Mouse (Mus musculus) stomach, postnatal 0 days (tissue): ENCODE measurements around the gene Sorbs2. TPM values are rescaled to one million over a fixed set of nuclear protein-coding genes. Genes with fewer than 3 reads are reported as not detected.
A peak's percentile ranks its signal among the peaks of the same experiment; 100 is the strongest.

Experiments used
- ATAC-seq: fragments of 200-750 bp; cut with Nextera tagmentation; 2 replicates; pipeline ENCODE4 v1.8.0; 2017; ENCODE audit not compliant: low FRiP score, low TSS enrichment
- DNase-seq: peaks from one replicate; pipeline ENCODE4 v3.0.0-alpha.2; 2016; ENCODE audit warnings: low spot score
- H3K27ac ChIP-seq: fragments of 300-500 bp; sonication (generic); replicated peaks from 2 replicates; pipeline ENCODE4 v1.5.1; 2014; ENCODE audit warnings: mild to moderate bottlenecking, control low read depth
- H3K27me3 ChIP-seq: fragments of 300-500 bp; sonication (generic); 2 replicates; pipeline ENCODE4 v1.6.1; 2014; ENCODE audit warnings: low read length; ENCODE audit not compliant: control insufficient read depth, insufficient read depth
- H3K36me3 ChIP-seq: fragments of 300-500 bp; sonication (generic); 2 replicates; pipeline ENCODE4 v1.6.1; 2014; ENCODE audit warnings: low read length, mixed read lengths; ENCODE audit not compliant: control insufficient read depth, insufficient read depth
- H3K4me1 ChIP-seq: fragments of 300-500 bp; sonication (generic); replicated peaks from 2 replicates; pipeline ENCODE4 v1.6.1; 2014; ENCODE audit warnings: antibody characterized with exemption; ENCODE audit not compliant: control insufficient read depth, insufficient read depth
- H3K4me2 ChIP-seq: fragments of 300-500 bp; sonication (generic); replicated peaks from 2 replicates; pipeline ENCODE4 v1.6.1; 2014; ENCODE audit warnings: low read depth, mild to moderate bottlenecking, control low read depth, moderate library complexity
- H3K4me3 ChIP-seq: fragments of 300-500 bp; sonication (generic); 2 replicates; pipeline ENCODE4 v1.5.1; 2014; ENCODE audit warnings: low read depth, low read length, control low read depth
- H3K9ac ChIP-seq: fragments of 300-500 bp; sonication (generic); 2 replicates; pipeline ENCODE4 v1.6.1; 2014; ENCODE audit warnings: mild to moderate bottlenecking, low read length, control low read depth, mixed read lengths
- H3K9me3 ChIP-seq: fragments of 300-500 bp; sonication (generic); 2 replicates; pipeline ENCODE4 v1.6.1; 2016; ENCODE audit warnings: low read length; ENCODE audit not compliant: control insufficient read depth
- CTCF ChIP-seq: IDR thresholded peaks from 2 replicates; pipeline ENCODE4 v1.5.1; 2016; ENCODE audit warnings: antibody characterized with exemption, low read depth, mild to moderate bottlenecking, moderate library complexity
- EP300 ChIP-seq: optimal IDR thresholded peaks from 2 replicates; pipeline ENCODE3; 2016; ENCODE audit warnings: antibody characterized with exemption
- WGBS: fragments of 180-500 bp; shearing (Covaris S2); extraction: QIAGEN DNeasy Blood & Tissue Kit; methylation state at CpG from one replicate; pipeline ENCODE4 v1.1.7; 2014; 5-methylcytosine and 5-hydroxymethylcytosine counted together
- polyA plus RNA-seq: library from polyadenylated mRNA; unstranded; fragments of >200 nt; fragmentation: Nextera tagmentation; extraction: Ambion mirVana; gene quantifications from 2 replicates; pipeline ENCODE4 v1.2.1, GENCODE M21; 2015

Gene Sorbs2
- polyA plus RNA-seq, 1 experiment from 2014 or later = 21.1 TPM

DNA sequence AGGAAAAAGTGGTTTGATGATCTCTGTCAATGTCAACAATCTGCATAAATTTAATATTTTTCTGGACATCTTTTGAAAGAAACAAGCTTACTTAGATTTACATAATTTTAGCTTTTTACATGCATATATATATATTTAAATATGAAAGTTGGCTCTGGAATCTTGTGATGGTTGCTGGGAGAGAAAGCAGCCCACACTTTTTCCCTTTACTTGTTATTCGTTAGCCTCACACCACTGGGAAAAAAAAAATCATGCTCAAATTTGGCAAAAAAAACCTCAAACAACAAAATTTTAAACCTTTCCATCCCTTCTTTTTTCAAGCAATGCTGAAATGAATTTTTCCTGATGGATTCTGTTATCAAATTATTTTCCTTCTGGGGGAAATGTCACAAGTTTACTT, 97.8 kb downstream of the Sorbs2 start:
- no peak for DNase-seq
- no peak overlapping the region for H3K4me2 ChIP-seq
- H3K4me1 ChIP-seq = no peaks in the 10 kb centered on the region
- no peaks in the 10 kb centered on the region for H3K27me3 ChIP-seq
- no peaks in the 10 kb centered on the region for H3K36me3 ChIP-seq
- H3K9me3 ChIP-seq = no peaks in the 10 kb centered on the region
- WGBS = 74% methylated on average over 1 of the region's 1 CpGs
- no peak overlapping the region for H3K4me3 ChIP-seq
- TF ChIP-seq CTCF (no peak), EP300 (no peak)
- H3K27ac ChIP-seq = no peak overlapping the region
- no peak overlapping the region for H3K9ac ChIP-seq
- ATAC-seq = no peak

- no peak for TF ChIP-seq CTCF
- WGBS = 64% methylated on average over 6 of the region's 6 CpGs
- Histone ChIP-seq H3K27me3 (no peaks in the 10 kb centered on the region), H3K4me1 (no peaks in the 10 kb centered on the region), H3K9ac (no peak overlapping the region), H3K36me3 (no peaks in the 10 kb centered on the region), H3K4me2 (no peak overlapping the region), H3K27ac (no peak overlapping the region), H3K4me3 (no peak overlapping the region), H3K9me3 (no peaks in the 10 kb centered on the region)
- ATAC-seq (no peak), DNase-seq (no peak)
These were observed 99.4 kb downstream of the Sorbs2 start for GRCm38 (mm10) chr8:45607012-45607411.

GRCm38 (mm10) chr8:45608413-45608812, 100.8 kb downstream of the Sorbs2 start:
- Histone ChIP-seq H3K4me3 (no peak overlapping the region), H3K4me2 (no peak overlapping the region), H3K9me3 (no peaks in the 10 kb centered on the region), H3K27ac (no peak overlapping the region), H3K4me1 (no peaks in the 10 kb centered on the region), H3K36me3 (no peaks in the 10 kb centered on the region), H3K9ac (no peak overlapping the region), H3K27me3 (no peaks in the 10 kb centered on the region)
- no peak for ATAC-seq
- no peak for TF ChIP-seq EP300
- TF ChIP-seq CTCF = no peak
- WGBS = 86% methylated on average over 6 of the region's 6 CpGs
- DNase-seq = no peak

DNA sequence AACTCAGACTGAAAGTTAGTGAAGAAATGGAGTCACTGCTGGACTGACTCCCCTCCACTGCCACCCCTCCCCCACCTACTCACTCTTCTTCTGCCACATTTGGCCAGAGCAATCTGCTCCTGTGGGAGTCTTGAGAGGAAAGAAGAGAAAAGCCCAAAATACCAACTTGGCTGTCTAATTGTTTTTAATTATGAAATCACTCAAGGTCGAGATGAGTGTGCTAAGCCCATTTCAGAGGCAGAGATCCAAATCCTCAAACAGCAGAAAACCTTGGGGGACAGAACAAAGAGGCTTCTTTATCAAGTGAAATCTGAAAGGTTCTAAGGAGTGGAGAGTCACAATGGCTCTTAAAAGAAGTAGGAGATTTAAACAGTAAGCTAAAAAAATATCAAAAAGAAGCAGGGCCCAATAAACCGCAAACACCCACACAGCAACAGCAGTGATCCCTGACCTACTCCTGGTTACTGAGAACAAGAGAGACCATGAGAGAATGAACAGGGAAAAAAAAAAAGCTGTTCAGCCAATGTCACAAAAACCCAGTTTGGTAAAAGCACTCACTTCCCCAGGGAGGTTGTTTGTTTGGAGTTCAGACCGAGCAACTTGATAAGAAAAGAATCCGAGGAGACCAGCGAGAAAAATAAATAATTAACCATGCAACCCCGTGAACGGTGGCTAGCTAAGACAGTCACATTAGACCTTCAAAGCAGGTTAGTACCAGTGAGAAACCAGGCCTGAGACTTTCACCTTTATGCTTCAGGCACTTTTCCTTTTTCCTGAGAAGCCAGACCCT, 103.0 kb downstream of the Sorbs2 start:
- no peaks in the 10 kb centered on the region for H3K36me3 ChIP-seq
- WGBS = 23% methylated on average over 7 of the region's 7 CpGs
- H3K27me3 ChIP-seq = no peaks in the 10 kb centered on the region
- no peak overlapping the region for H3K9ac ChIP-seq
- H3K4me3 ChIP-seq = no peak overlapping the region
- H3K4me2 ChIP-seq = no peak overlapping the region
- no peak for TF ChIP-seq CTCF
- no peak for TF ChIP-seq EP300
- DNase-seq (no peak), ATAC-seq (no peak)
- no peaks in the 10 kb centered on the region for H3K4me1 ChIP-seq
- no peak overlapping the region for H3K27ac ChIP-seq
- no peaks in the 10 kb centered on the region for H3K9me3 ChIP-seq

DNA sequence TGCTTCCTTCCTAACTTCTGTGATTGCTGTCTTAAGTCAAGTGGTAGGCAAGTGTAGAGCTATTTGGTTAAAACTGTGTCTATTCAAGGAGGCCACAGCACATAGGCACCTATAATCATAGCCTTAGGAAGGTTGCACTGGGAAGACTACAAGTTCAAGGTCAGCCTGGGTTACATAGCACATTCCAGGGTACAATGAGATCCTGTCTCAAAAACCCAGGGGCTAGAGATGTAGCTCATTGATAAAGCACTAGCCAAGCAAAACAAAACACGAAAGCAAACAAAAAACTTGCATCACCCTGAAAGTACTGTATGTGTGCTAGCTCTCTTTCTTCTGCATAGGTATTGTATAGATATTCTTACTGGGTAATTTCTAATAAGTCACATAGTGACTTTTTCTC, 103.7 kb downstream of the Sorbs2 start:
- WGBS = 57% methylated on average over 1 of the region's 1 CpGs
- H3K4me2 ChIP-seq = no peak overlapping the region
- TF ChIP-seq EP300 (no peak), CTCF (no peak)
- 0 out of 2 replicates have a peak overlapping the region, but pooled peaks have one; percentile 35 for H3K27ac ChIP-seq
- DNase-seq (no peak), ATAC-seq (no peak)
- no peak overlapping the region for H3K4me3 ChIP-seq
- H3K9ac ChIP-seq = no peak overlapping the region
- H3K36me3 ChIP-seq = no peaks in the 10 kb centered on the region
- H3K9me3 ChIP-seq = no peaks in the 10 kb centered on the region
- no peaks in the 10 kb centered on the region for H3K27me3 ChIP-seq
- H3K4me1 ChIP-seq = no peaks in the 10 kb centered on the region

DNA sequence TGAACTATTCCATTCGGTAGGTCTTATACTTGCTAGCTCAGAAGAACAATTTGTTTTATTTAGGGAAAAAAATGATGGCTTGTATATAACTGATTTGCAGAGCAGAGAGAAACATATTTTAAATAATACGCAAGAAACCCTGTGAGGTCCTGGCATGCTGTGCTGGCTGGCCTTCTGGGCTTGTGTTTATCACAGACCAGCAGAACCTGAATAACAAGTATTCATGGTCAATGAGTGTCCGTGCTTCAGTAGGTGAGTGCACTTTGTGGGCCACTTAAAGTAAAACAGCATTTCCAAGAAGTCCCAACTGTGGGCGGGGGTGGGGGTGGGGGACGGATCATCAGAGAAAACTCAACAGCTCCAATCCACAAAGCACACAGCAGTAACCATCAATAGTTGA, 107.0 kb downstream of the Sorbs2 start:
- WGBS = 28% methylated on average over 5 of the region's 5 CpGs
- TF ChIP-seq EP300 = no peak
- no peak for TF ChIP-seq CTCF
- peak; percentile 39 for DNase-seq
- ATAC-seq = peak; percentile 81
- H3K27me3 ChIP-seq = no peaks in the 10 kb centered on the region
- no peaks in the 10 kb centered on the region for H3K4me1 ChIP-seq
- H3K9me3 ChIP-seq = no peaks in the 10 kb centered on the region
- H3K27ac ChIP-seq = no peak overlapping the region
- H3K4me3 ChIP-seq = no peak overlapping the region
- 0 out of 2 replicates have a peak overlapping the region, but pooled peaks have one; percentile 5 for H3K4me2 ChIP-seq
- H3K9ac ChIP-seq = no peak overlapping the region
- no peaks in the 10 kb centered on the region for H3K36me3 ChIP-seq
